Mouse (Mus musculus) neural tube, embryonic 13.5 days (tissue): ENCODE results near the gene Serpinh1. TPM values are rescaled to one million over a fixed set of nuclear protein-coding genes. Genes with fewer than 3 reads are reported as not detected.

ENCODE experiments used
- ATAC-seq: fragments of 200-750 bp; cut with Nextera tagmentation; 2 replicates; pipeline ENCODE4 v1.8.0; 2017; ENCODE audit warnings: low read depth, mild to moderate bottlenecking, moderate TSS enrichment, moderate library complexity
- H3K27ac ChIP-seq: fragments of 300-500 bp; sonication (generic); replicated peaks from 2 replicates; pipeline ENCODE4 v1.5.1; 2015; ENCODE audit warnings: moderate library complexity, mild to moderate bottlenecking, inconsistent platforms
- H3K27me3 ChIP-seq: fragments of 300-500 bp; sonication (generic); 2 replicates; pipeline ENCODE4 v1.6.1; 2015; ENCODE audit warnings: mild to moderate bottlenecking, inconsistent platforms
- H3K36me3 ChIP-seq: fragments of 300-500 bp; sonication (generic); 2 replicates; pipeline ENCODE4 v1.6.1; 2015; ENCODE audit warnings: mild to moderate bottlenecking, inconsistent platforms
- H3K4me1 ChIP-seq: fragments of 300-500 bp; sonication (generic); replicated peaks from 2 replicates; pipeline ENCODE4 v1.6.1; 2015; ENCODE audit warnings: inconsistent platforms
- H3K4me2 ChIP-seq: fragments of 300-500 bp; sonication (generic); 2 replicates; pipeline ENCODE4 v1.6.1; 2015; ENCODE audit warnings: inconsistent platforms, mild to moderate bottlenecking, moderate library complexity
- H3K4me3 ChIP-seq: fragments of 300-500 bp; sonication (generic); 2 replicates; pipeline ENCODE4 v1.5.1; 2015; ENCODE audit warnings: mild to moderate bottlenecking, inconsistent platforms
- H3K9ac ChIP-seq: fragments of 300-500 bp; sonication (generic); 2 replicates; pipeline ENCODE4 v1.6.1; 2015; ENCODE audit warnings: moderate library complexity, mild to moderate bottlenecking, inconsistent platforms
- H3K9me3 ChIP-seq: fragments of 300-500 bp; sonication (generic); 2 replicates; pipeline ENCODE4 v1.6.1; 2016; ENCODE audit warnings: inconsistent platforms
- WGBS: fragments of 180-500 bp; shearing (Covaris S2); methylation state at CpG from one replicate; pipeline ENCODE4 v1.1.7; 2015; 5-methylcytosine and 5-hydroxymethylcytosine counted together
- polyA plus RNA-seq: library from polyadenylated mRNA; unstranded; fragments of >200 nt; fragmentation: Nextera tagmentation; extraction: Ambion mirVana; gene quantifications from 2 replicates; pipeline ENCODE4 v1.2.1, GENCODE M21; 2015

Gene Serpinh1
- polyA plus RNA-seq, 1 experiment from 2014 or later: 462 TPM

GRCm38 (mm10) chr7:99348883-99349282 is 4.2 kb downstream of the Serpinh1 start:
- peaks cover 55% of the 10 kb centered on the region for H3K36me3 ChIP-seq
- H3K9ac ChIP-seq: 0 out of 2 replicates have a peak overlapping the region, but pooled peaks have one; percentile 22
- no peaks in the 10 kb centered on the region for H3K9me3 ChIP-seq
- H3K27me3 ChIP-seq: no peaks in the 10 kb centered on the region
- no peak for ATAC-seq
- H3K27ac ChIP-seq: no peak overlapping the region
- WGBS: 96% methylated on average over 26 of the region's 26 CpGs
- H3K4me1 ChIP-seq: peaks cover 49% of the 10 kb centered on the region
- no peak overlapping the region for H3K4me3 ChIP-seq
- H3K4me2 ChIP-seq: no peak overlapping the region

- Histone ChIP-seq H3K4me3 (no peak overlapping the region), H3K9ac (no peak overlapping the region), H3K9me3 (no peaks in the 10 kb centered on the region), H3K4me2 (no peak overlapping the region), H3K27ac (no peak overlapping the region), H3K27me3 (no peaks in the 10 kb centered on the region), H3K36me3 (peaks cover 56% of the 10 kb centered on the region), H3K4me1 (peaks cover 35% of the 10 kb centered on the region)
- 97% methylated on average over 10 of the region's 10 CpGs for WGBS
- ATAC-seq: no peak
Observed at GRCm38 (mm10) chr7:99347268-99347667, 5.8 kb downstream of the Serpinh1 start.

- H3K36me3 ChIP-seq: peaks cover 47% of the 10 kb centered on the region
- no peak overlapping the region for H3K4me3 ChIP-seq
- no peak for ATAC-seq
- no peaks in the 10 kb centered on the region for H3K9me3 ChIP-seq
- H3K4me1 ChIP-seq: no peaks in the 10 kb centered on the region; the same call in 1 of the 2 replicates
- H3K27me3 ChIP-seq: no peaks in the 10 kb centered on the region
- H3K27ac ChIP-seq: no peak overlapping the region
- 88% methylated on average over 4 of the region's 4 CpGs for WGBS
- H3K4me2 ChIP-seq: no peak overlapping the region
- H3K9ac ChIP-seq: no peak overlapping the region
Observed at GRCm38 (mm10) chr7:99343577-99343976, 9.5 kb downstream of the Serpinh1 start.

- no peak overlapping the region for H3K27ac ChIP-seq
- peaks cover 47% of the 10 kb centered on the region for H3K36me3 ChIP-seq
- H3K9ac ChIP-seq: no peak overlapping the region
- no peak for ATAC-seq
- H3K9me3 ChIP-seq: no peaks in the 10 kb centered on the region
- H3K4me3 ChIP-seq: no peak overlapping the region
- H3K4me2 ChIP-seq: no peak overlapping the region
- H3K4me1 ChIP-seq: 0 out of 2 replicates have a peak, but pooled peaks cover 1% of the 10 kb centered on the region
- H3K27me3 ChIP-seq: no peaks in the 10 kb centered on the region
- 85% methylated on average over 8 of the region's 8 CpGs for WGBS
Observed at GRCm38 (mm10) chr7:99340736-99341135, 12.3 kb downstream of the Serpinh1 start.

- no peak overlapping the region for H3K4me3 ChIP-seq
- peak; percentile 68 for ATAC-seq
- H3K4me2 ChIP-seq: no peak overlapping the region
- WGBS: 47% methylated on average over 12 of the region's 12 CpGs
- peaks cover 16% of the 10 kb centered on the region for H3K4me1 ChIP-seq
- H3K9me3 ChIP-seq: no peaks in the 10 kb centered on the region
- 0 out of 2 replicates have a peak overlapping the region, but pooled peaks have one; percentile 6 for H3K27ac ChIP-seq
- H3K27me3 ChIP-seq: no peaks in the 10 kb centered on the region
- peaks cover 50% of the 10 kb centered on the region for H3K36me3 ChIP-seq
- no peak overlapping the region for H3K9ac ChIP-seq
Observed at GRCm38 (mm10) chr7:99332774-99333480, 20.1 kb downstream of the Serpinh1 start.

- Histone ChIP-seq H3K4me3 (no peak overlapping the region), H3K9ac (no peak overlapping the region), H3K27me3 (no peaks in the 10 kb centered on the region), H3K36me3 (peaks cover 31% of the 10 kb centered on the region), H3K9me3 (no peaks in the 10 kb centered on the region), H3K4me2 (no peak overlapping the region), H3K27ac (no peak overlapping the region), H3K4me1 (peaks cover 25% of the 10 kb centered on the region)
- no peak for ATAC-seq
- 89% methylated on average over 5 of the region's 5 CpGs for WGBS
Observed at GRCm38 (mm10) chr7:99330012-99330411, 23.0 kb downstream of the Serpinh1 start.

GRCm38 (mm10) chr7:99328847-99329246 is 24.2 kb downstream of the Serpinh1 start:
- Histone ChIP-seq H3K9me3 (no peaks in the 10 kb centered on the region), H3K27ac (0 out of 2 replicates have a peak overlapping the region, but pooled peaks have one; percentile 18), H3K4me1 (peaks cover 37% of the 10 kb centered on the region), H3K4me3 (no peak overlapping the region), H3K27me3 (no peaks in the 10 kb centered on the region), H3K4me2 (no peak overlapping the region), H3K9ac (no peak overlapping the region), H3K36me3 (peaks cover 26% of the 10 kb centered on the region)
- no peak for ATAC-seq
- 47% methylated on average over 4 of the region's 4 CpGs for WGBS

GRCm38 (mm10) chr7:99326128-99326527 is 26.9 kb downstream of the Serpinh1 start:
- Histone ChIP-seq H3K36me3 (peaks cover 46% of the 10 kb centered on the region), H3K4me3 (no peak overlapping the region), H3K9ac (no peak overlapping the region), H3K27ac (no peak overlapping the region), H3K4me2 (no peak overlapping the region), H3K9me3 (no peaks in the 10 kb centered on the region), H3K27me3 (no peaks in the 10 kb centered on the region), H3K4me1 (peaks cover 44% of the 10 kb centered on the region)
- 71% methylated on average over 6 of the region's 6 CpGs for WGBS
- ATAC-seq: no peak

- no peak overlapping the region for H3K4me2 ChIP-seq
- H3K9ac ChIP-seq: peak overlapping the region; percentile 54
- peak; percentile 23; the same call in 1 of the 2 replicates for ATAC-seq
- peak overlapping the region; percentile 79 for H3K27ac ChIP-seq
- no peaks in the 10 kb centered on the region for H3K9me3 ChIP-seq
- no peak overlapping the region for H3K4me3 ChIP-seq
- H3K36me3 ChIP-seq: peaks cover 38% of the 10 kb centered on the region
- H3K27me3 ChIP-seq: no peaks in the 10 kb centered on the region
- 12% methylated on average over 10 of the region's 10 CpGs for WGBS
- H3K4me1 ChIP-seq: peaks cover 56% of the 10 kb centered on the region
Observed at GRCm38 (mm10) chr7:99324810-99325209, 28.2 kb downstream of the Serpinh1 start.

- Histone ChIP-seq H3K9me3 (no peaks in the 10 kb centered on the region), H3K4me3 (no peak overlapping the region), H3K27me3 (no peaks in the 10 kb centered on the region), H3K4me2 (no peak overlapping the region), H3K27ac (no peak overlapping the region), H3K36me3 (peaks cover 45% of the 10 kb centered on the region), H3K9ac (no peak overlapping the region), H3K4me1 (peaks cover 60% of the 10 kb centered on the region)
- ATAC-seq: no peak
- 90% methylated on average over 9 of the region's 9 CpGs for WGBS
Observed at GRCm38 (mm10) chr7:99323321-99323700, 29.7 kb downstream of the Serpinh1 start.

- WGBS: 87% methylated on average over 6 of the region's 6 CpGs
- Histone ChIP-seq H3K27me3 (no peaks in the 10 kb centered on the region), H3K4me1 (peaks cover 61% of the 10 kb centered on the region), H3K4me2 (no peak overlapping the region), H3K9me3 (no peaks in the 10 kb centered on the region), H3K4me3 (no peak overlapping the region), H3K27ac (0 out of 2 replicates have a peak overlapping the region, but pooled peaks have one; percentile 0), H3K36me3 (peaks cover 49% of the 10 kb centered on the region), H3K9ac (no peak overlapping the region)
- no peak for ATAC-seq
Observed at GRCm38 (mm10) chr7:99322691-99323320, 30.2 kb downstream of the Serpinh1 start.

- H3K9ac ChIP-seq: peak overlapping the region; percentile 18
Observed at GRCm38 (mm10) chr7:99320524-99320923, 32.5 kb downstream of the Serpinh1 start.

More at GRCm38 (mm10) chr7:99320524-99320923, 32.5 kb downstream of the Serpinh1 start:
- WGBS: 30% methylated on average over 14 of the region's 14 CpGs
- Histone ChIP-seq H3K27me3 (no peaks in the 10 kb centered on the region), H3K4me1 (peaks cover 73% of the 10 kb centered on the region), H3K36me3 (peaks cover 63% of the 10 kb centered on the region), H3K4me2 (no peak overlapping the region), H3K4me3 (no peak overlapping the region), H3K9me3 (no peaks in the 10 kb centered on the region), H3K27ac (peak overlapping the region; percentile 43)
- ATAC-seq: no peak
